Mouse (Mus musculus): ENCODE measurements around the gene 3110082I17Rik.

3110082I17Rik gene

DNA sequence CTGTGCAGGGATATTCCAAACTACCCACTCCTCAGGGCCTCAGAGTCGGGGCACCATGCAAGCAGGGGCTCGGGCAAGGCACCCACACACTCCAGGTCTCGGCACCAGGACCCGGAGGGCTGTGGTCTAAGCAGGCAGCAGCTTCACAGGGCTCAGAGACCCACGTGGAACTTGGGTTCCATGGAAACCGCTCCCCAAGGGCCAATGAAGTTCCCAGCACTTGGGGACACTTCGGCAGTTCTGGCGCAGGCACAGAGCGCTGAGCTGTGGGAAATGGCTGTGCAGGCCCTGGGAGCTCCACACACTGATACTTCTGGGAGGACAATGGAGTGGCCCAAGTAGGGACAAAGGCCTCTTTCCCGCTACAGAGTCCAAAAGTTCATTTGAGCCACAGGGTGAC lies 7.3 kb downstream of the 3110082I17Rik start:
- DNase-seq (ENCODE audit: low read depth): no peak

DNA sequence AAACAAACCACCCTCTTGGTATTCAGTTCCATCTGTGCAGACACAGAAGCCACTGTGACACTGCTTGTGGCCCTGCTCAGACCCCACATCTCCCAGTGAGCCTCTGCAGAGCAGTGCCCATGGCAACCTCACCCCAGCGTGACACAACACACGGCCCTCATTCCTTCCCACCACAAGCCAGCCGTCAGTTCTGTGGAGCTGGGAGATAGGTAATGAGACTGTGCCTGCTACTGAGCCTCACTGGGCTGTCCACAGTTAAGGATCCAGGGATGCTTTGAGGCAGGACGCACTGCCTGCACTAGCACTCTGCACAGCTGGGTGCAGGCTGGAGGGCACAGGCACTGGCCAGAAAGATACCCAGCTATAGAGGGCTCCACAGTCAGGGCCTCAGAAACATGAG lies 10.4 kb downstream of the 3110082I17Rik start:
- DNase-seq (ENCODE audit: low read depth): no peak

DNA sequence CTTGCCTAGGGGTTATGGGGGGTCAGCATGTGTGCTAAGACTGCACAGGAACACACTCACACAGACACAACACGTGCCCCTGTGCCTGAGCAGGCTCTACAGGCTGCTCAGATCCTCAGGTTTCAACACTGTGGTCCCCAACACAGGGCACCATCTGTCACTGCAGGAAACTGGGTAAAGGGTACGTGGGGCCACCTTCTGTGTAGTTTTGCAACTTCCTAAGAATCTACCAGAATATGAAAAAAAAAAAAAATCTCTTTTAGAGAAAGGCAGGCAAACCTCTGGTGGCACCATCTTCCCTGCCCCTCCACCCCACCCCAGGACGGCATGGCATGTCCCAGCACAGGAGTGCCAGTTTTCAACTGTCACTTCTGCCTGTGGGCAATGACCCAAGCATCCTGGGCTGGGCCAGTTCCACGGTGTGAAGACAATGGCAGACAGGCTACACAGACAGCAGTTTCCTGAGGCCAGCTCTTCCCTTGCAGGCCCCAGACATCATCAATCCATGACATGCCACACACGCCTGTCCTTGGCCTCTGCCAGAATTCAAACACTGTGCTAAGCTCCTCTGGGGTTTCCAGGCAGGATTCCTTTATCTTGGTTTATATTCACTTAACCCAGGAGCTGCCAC lies 11.1 kb downstream of the 3110082I17Rik start:
- DNase-seq (ENCODE audit: low read depth): no peak

DNA sequence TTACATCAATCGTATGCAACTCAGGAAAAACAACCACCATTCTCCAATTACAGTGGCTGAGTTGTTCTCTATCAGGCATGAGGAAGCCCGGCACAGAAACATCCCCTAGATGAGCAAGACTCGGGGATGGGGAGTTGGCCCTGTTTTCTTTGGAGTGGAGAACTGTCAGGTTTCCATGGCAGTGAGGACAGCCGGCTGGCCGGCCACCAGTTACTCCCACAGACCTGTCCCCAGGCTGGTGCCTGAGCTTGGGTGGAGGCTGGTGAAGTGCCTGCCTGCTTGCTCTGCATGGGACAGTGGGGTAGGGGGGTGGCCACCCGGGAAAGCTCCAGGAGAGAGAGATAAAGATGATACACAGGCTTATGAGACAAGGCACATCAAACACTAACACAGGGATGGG lies 12.3 kb downstream of the 3110082I17Rik start:
- no peak for DNase-seq (ENCODE audit: low read depth)

DNA sequence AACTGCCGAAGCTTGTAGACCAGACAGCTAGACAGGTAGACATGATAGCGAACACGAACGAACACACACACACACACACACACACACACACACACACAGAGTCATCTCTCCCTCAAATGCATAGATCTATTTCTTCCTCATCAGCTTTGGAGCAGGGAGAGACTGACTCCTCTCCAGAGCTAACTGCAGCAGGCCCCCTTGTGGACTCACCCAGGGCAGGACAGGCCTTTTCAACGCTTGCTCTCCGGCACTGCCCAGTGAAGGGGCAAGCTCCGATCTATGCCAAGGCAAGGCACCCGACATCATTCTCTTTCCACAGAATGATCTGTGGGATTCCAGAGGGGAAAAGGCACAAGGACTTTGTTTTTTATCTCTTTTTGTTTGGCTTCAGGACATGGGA lies 15.1 kb downstream of the 3110082I17Rik start:
- no peak for DNase-seq (ENCODE audit: low read depth)

DNA sequence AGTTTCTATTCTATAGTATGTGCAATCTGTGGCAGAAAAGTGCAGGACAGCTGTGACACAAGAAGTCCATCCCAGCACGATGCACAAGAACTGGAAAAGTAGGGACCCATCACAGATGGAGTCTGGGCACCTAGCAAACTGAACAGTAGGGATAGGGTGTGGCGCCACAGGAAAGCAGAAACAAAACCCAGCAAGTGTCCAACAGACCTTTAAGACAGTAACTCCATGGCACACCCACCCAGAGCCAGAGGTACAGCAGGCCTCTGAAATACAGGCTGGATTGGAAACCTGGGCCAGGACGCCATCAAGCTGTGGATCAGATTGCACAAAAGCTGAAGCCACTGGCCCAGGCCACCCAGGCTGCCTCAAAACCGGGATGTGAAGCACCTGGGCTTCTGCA lies 17.4 kb downstream of the 3110082I17Rik start:
- DNase-seq (ENCODE audit: low read depth): no peak

DNA sequence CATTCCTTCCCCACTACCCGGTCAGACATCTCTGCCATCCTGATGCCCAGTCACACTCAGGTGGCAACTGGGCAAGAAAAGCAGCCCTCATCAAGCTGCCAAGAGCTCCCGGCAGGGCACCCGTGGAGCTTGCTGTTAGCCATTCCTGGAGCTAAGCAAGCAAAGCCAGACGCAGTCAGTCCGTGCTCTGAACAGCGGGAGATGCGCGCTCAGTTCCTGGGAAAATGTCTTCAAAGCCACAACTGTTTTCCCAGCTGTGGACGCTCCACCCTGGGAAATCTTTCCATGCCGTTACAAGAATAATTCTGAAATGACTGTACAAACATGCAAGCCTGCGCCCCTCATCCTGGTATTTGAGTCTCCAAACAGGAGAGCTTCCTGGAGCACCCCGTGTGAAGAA lies 17.9 kb downstream of the 3110082I17Rik start:
- DNase-seq (ENCODE audit: low read depth): peak; percentile 64

DNA sequence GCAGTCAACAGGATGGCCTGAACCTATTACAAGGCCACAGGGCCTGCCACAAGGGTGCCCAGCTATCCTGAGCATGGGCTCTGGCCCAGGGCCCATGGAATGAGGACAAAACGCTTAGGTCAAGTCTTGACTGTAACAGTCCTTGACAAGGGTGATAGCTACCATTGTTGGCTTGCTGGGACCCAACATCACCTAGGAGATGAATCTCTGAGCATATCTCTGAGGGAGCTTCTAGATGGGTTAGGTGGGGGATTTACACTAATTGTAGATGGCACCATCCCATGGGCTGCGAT lies 18.7 kb downstream of the 3110082I17Rik start:
- DNase-seq (ENCODE audit: low read depth): no peak

DNA sequence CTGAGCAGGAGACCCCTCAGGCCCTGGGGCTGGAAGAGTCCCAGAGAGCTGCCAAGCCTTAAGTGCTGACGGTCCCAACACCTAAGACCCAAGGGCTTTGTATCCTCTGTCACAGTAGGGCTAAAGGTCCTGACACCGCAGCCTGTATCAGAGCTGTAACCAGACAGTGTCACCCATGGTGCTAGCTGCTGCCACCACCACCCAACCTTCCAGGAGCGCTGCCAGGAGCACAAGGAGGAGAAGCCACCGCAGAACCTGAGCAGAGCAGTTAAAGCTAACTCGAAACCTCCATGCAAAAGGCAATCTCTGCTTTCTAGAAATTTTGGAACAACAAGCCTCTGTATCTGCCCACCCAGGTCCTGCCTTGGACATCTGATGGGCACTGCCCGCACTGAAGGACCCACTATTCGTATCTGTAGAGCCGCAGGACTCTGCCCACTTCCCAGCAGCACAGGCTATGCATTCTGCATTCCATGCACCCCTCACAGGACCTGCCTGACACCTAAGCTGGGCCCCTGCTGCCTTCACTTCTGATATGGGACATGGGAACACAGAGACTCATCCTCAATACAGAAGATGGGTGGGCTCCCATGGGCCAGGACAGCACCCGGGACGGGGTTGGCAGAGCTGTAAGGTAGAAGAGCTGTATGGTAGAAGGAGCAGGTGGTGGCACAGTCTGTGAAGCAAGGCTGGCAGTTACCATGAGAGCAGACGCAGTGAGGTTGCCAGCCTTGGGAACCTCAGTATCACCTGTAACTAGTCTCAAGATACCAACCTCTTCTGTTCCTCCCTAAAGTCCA lies 19.2 kb downstream of the 3110082I17Rik start:
- no peak for DNase-seq (ENCODE audit: low read depth)

DNA sequence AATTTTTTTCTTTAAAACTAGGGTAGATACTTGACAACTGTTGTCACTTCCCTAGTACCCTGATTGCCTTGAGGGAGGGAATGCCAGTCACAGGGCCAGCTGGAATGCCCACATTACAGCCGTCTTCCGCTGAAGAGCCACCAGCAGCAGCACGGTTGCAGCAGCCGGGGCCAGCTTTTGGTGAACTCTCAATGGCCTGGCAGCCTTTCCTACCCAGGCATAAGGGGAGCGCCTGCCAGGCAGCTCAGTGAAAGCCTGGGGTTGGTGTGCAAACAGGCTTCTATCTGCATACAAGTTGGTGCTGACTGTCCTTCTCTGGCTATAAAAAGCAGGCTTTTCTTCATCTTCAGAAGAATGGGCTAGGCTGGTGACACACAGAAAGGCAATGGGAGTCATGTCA lies 19.9 kb downstream of the 3110082I17Rik start:
- no peak for DNase-seq (ENCODE audit: low read depth)

DNA sequence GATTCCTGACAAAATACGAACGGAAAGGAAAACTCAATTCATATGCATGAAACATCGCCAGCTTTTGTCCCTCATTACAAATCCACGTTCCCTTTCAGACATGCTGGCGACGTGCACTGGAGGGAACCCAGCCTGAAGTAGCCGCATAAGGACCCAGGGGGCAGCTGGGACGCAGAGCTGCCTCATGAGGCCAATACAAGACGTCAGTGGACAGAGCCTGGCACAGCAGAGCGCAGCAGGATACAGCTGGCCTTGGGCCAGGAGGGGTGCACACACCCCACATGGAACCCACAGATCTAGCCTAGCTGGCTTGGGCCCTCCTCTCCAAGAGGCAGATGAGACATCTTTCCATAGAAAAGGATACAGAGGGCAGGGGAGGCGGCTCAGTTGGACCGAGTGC lies 21.9 kb downstream of the 3110082I17Rik start:
- DNase-seq (ENCODE audit: low read depth): no peak

DNA sequence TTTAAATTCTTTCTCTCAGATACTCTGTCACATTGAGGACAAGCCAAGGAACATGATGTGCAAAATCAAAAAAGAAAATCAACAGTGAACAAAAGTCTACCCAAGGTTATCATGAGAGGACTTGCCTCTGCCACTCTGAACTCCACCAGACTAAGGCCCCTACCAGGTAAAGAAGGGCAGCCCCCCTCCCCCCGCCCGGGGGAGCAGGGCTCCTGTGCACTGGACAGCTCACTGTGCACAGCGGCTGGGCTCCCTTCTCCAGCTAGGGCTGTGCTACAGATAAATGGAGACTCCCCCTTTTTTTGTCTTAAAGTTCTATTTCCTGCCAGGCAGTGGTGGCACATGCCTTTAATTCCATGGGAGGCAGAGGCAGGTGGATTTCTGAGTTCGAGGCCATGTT lies 22.6 kb downstream of the 3110082I17Rik start:
- DNase-seq (ENCODE audit: low read depth): no peak

DNA sequence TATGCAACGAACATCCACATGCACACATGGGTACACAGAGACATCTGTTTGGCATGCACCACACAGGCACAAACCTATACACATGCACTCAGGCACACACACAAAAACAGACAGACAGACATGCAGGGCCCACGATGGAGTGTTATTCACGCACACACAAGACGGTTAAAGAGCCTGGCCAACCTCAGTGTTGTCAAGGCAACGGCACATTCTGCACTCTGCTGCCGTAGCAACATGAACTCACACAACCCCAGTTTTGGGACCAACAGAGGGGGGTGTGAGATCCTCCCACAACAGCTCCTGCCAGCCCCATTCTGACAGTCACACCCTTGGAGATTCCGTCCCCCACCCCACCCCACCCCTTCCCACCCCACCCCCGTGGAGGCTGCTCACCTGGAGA lies 25.4 kb downstream of the 3110082I17Rik start:
- DNase-seq (ENCODE audit: low read depth): peak; percentile 22

DNA sequence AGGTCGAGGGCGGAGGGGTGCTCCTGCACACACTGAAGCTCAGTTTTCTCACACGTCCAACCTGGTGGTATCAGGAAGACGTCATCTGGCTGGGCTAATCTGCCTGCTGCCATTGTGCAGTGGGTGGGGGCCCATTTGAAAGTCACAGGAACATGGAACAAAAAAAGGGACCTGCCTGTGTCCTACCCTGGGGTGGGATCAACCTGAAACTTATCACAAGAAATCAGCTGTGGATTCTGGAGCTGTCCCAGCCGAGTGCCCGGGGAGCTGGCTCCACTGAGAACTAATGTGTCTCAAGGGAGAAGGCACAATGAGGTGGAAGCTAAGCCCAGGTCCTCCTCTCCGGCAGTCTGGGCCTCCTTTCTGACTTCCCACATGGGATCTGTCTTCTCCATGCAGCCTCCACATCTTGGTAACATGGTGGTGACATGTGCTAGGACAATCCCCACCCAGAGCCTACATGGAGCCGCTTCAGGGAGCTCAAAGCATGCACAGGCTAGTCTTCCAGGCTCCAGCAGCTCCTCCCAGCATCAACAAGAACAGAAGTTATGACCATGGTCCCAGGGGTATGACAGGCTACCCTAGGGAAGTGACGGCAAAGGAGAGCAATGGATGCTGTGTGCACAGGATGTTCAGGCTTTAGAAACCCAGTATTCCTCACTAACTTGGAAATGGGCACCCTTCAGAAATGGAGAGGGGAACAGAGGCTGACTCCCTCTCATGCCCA lies 26.3 kb downstream of the 3110082I17Rik start:
- no peak for DNase-seq (ENCODE audit: low read depth)

DNA sequence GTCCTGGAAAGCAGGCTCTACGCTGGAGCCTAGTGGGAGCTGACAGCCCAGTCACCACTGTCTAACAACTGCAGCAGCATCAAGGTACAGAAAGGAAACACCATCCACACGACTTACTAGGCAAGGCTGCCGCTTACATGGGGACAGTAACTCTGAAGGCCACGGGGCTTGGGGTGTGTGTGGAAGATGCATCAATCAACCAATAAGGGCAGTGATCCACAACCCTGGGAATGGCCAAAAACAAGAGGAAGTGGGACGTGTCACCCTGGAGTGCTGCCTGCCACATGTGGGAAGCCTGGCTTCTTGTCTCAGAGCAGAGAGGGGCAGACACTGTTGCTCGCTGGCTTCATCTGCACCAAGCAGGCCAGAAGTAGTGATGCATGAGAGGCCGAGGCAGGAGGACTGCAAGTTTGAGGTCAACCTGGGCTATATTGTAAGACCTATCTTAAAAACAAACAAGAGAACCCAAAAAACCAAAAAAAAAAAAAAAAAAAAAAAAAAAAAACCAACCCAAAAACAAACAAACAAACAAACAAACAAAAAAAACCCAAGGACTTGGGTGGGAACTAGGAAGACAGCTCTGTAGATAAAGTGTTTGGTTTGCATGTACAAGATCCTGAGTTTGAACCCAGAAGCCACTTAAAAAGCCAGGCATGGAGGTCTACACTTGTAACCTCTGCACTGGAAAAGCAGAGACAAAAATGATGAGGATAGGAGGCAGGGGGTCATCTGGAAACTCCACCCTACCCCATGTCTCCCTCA lies 27.4 kb downstream of the 3110082I17Rik start:
- DNase-seq (ENCODE audit: low read depth): no peak

DNA sequence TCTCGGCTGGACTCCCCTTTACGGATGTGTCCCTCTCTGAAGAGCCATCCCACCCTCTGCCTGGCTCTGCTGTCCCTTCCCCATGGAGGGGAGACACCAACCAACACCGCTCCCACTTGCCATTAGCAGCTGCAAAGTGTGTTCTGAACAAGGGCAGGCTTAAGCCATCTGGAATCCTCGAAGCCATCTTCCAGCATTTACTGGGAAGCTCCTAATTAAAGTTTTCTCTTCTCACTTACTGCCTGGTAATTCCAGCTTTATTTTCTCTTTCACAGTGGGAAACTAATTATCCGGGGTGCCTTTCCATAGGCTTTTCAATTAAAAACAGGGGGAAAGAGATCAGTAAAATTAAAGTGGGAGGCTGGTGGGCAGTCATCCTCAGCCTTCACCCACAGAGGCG lies 28.0 kb downstream of the 3110082I17Rik start:
- DNase-seq (ENCODE audit: low read depth): no peak

DNA sequence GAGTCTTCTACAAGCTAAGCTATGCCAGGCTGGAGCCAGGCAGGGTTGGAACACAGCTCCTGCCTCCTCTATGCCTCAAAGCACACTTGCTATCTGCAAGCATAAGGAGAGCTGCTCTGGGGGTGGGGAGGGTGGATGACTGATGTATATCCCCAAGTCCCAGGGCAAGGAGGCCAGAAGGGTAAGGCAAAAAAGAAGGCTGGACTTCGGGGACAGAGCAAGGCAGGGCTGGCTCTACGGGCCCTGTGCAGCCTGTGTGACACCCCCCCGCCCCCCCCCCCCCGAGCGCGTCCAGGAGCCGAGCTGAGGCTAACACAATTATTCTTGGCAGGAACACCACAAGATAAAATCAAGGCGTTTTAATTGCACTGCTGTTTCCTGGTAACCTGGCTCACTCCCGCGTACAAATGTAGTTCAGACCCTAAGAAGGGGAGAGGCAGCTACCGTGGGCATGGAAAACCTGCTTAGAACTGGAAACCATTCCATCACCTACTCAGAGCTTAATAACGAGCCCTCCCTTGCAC lies 30.4 kb downstream of the 3110082I17Rik start:
- DNase-seq (ENCODE audit: low read depth): no peak

DNA sequence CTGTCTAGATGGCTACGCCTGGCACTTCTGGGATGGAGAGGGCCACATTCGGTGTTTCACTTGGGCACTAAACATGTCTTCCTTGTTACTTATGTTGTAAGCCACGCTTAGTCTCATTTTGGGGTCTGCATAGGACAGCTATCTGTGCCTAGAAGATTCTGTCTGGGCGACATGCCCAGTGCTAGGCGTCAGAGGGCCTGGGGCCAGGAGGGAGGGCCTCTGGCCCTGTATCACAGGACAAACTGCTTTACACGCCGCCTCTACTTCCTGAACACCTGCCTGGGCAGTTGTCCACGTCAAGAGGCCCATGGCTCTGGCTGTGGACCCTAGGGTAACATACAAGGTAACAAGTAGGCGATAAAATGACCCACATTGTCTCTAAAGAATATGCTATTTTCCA lies 32.3 kb downstream of the 3110082I17Rik start:
- no peak for DNase-seq (ENCODE audit: low read depth)

DNA sequence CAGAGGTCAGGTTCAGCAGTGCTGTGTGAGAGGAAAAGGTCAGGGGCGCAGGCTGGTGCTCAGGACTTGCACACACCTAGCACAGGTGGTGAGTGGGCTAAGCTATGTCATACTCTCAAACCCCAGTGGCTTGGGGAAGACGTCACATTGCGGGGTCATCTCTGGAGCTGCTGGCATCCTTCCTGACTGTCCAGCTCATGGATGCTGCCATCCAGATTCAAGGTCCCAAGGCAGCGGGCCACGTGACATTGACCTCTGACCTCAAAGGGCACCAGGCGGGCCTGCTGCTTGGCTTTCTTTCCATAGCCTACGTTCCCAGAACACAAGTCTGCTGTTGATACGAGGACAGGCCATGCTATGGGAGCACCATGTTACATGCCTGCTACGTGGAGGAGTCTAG lies 33.3 kb downstream of the 3110082I17Rik start:
- DNase-seq (ENCODE audit: low read depth): no peak

DNA sequence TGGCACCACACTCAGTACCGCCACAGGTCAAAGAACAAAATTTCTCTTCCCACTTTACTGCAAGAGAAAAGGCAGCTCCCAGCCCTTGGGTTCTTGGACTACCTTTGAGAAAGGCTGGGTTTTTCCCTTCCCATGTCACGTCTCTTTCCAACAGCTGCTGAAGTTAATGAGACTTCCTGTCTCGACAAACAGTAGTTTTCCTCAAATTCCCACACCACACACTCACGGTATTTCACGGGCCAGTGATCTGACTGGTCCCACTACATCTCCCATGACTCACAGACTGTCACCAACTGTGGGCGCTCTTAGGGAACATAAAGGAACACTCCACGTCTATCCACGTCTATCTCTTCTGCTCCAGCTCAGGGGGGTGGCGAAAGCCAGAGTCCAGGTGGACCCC lies 35.1 kb downstream of the 3110082I17Rik start:
- no peak for DNase-seq (ENCODE audit: low read depth)

DNA sequence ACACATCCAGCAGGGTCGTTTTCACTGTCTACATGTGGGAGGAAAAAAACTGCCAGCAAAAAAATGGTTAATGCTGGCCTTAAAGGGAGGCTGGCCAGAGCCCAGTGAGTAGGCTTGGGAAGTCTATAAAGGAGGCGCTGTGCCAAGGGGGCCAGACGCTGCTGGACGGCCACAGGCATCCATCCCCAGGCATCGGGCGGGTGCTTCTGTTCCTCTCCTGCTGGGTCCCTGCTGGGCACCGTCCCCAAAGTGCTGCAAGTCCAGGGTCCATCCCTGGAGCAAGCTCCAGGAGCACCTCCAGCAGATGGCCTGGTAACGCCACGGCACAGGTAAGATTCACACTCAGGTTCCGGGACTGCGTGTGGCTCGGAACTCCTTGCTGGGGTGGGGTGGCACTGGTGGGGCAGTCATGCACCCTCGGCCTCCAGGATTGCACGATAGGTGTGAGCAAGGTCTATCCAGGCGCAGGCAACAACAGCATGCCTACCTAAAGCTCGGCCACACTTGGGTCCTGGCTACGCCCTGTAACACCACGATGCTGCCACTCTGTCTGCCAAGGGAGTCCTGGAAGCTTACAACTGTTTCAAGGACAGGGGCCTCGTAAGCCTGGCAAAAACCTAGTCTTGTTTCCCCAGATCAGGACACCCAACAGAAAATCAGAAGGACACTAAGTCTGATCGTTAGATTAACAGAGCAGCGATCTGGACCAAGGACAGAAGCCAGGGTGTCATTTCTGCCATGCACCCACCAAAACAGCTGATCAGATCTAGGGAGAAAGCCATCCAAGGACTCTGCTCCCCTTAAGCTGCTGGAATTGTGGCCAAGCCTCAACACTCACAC lies 37.1 kb downstream of the 3110082I17Rik start, which contains the start of gene Gper1:
Gene Gper1, plus strand, starts transcription at position 126 of the 840 bp plus-strand sequence.
- no peak for DNase-seq (ENCODE audit: low read depth)

Data from fibroblast of lung, adult 2 months (primary cell).